Mouse (Mus musculus): Measurements from ENCODE around the gene Kbtbd13. TPM values are rescaled to one million over a fixed set of nuclear protein-coding genes. Genes with fewer than 3 reads are reported as not detected.

Kbtbd13 gene
- polyA plus RNA-seq, 1 experiment from 2014 or later: 2.2 TPM

DNA sequence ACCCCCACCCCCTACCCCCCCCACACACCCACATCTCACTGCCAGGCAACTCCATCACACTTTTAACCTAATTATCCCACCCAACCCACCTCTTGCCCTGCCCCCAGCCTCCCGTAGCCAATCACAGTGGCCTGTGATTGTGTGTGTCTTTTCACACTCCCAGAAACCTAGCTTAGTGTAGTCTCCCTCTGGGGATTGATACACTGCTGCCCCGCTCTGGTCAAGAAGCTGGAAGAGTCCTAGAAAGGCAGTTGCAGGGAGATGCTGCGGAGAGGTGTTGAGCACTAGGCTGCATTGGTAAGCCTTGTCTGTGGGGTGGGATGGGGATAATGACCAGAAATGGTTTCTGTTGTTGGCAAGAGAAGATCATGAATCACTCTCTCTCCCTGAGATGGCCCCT is 26.3 kb upstream of the Kbtbd13 start:
- Histone ChIP-seq H3K4me1 (no peaks in the 10 kb centered on the region), H3K4me3 (replicated peaks) (no peak overlapping the region), H3K4me2 (no peak overlapping the region), H3K27ac (no peak overlapping the region), H3K9me3 (replicated peaks) (no peaks in the 10 kb centered on the region), H3K36me3 (no peaks in the 10 kb centered on the region), H3K9ac (no peak overlapping the region), H3K27me3 (no peaks in the 10 kb centered on the region)
- 26% methylated on average over 3 of the region's 3 CpGs for WGBS
- no peak for ATAC-seq (replicated peaks; ENCODE audit: low FRiP score)

DNA sequence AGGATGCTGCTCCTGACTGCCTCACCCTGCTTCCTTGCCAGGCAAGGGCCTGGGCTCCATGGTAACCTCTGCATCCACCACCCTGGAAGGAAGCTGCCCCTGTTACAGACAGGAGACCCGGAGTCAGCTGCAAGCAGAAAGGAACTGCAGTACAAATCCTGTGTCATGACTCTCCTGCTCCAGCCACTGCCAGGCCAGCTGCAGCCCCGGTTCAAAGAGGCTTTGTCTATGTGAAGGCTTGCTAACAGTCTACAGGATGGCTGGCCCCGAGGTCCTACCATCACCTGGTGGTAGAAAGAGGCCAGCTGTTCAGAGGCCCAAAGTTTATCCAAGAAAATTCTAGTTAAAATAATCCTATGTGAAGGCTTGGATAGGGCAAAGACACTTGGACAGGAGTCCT is 19.9 kb upstream of the Kbtbd13 start:
- H3K4me1 ChIP-seq: no peaks in the 10 kb centered on the region
- no peaks in the 10 kb centered on the region for H3K9me3 ChIP-seq (replicated peaks)
- H3K27ac ChIP-seq: no peak overlapping the region
- H3K36me3 ChIP-seq: 0 out of 2 replicates have a peak, but pooled peaks cover 8% of the 10 kb centered on the region
- WGBS: 69% methylated on average over 3 of the region's 3 CpGs
- H3K4me3 ChIP-seq (replicated peaks): no peak overlapping the region
- no peaks in the 10 kb centered on the region for H3K27me3 ChIP-seq
- no peak overlapping the region for H3K9ac ChIP-seq
- no peak for ATAC-seq (replicated peaks; ENCODE audit: low FRiP score)
- H3K4me2 ChIP-seq: no peak overlapping the region

DNA sequence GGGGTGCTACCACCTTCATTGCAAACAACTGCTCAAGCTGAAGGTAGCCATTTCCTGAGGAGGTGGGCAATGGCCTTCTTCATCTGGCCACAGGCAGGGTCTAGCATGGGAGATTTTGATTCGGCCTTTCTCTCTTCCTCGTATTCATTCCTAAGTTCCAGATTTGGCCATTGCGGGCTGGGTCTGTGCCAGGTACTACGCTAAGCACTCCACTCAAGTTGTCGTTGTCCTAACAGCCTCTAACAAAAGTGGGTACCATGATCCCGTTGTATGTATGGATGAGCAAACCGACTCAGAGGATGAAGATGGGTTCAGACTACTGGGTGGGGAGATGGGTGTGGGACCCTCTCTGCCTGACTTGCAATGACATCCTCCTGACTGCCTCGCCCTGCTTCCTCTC is 18.9 kb upstream of the Kbtbd13 start:
- 92% methylated on average over 8 of the region's 8 CpGs for WGBS
- Histone ChIP-seq H3K27me3 (no peaks in the 10 kb centered on the region), H3K27ac (no peak overlapping the region), H3K9ac (no peak overlapping the region), H3K4me3 (replicated peaks) (no peak overlapping the region), H3K4me2 (no peak overlapping the region), H3K4me1 (no peaks in the 10 kb centered on the region), H3K9me3 (replicated peaks) (no peaks in the 10 kb centered on the region), H3K36me3 (0 out of 2 replicates have a peak, but pooled peaks cover 8% of the 10 kb centered on the region)
- ATAC-seq (replicated peaks; ENCODE audit: low FRiP score): no peak

DNA sequence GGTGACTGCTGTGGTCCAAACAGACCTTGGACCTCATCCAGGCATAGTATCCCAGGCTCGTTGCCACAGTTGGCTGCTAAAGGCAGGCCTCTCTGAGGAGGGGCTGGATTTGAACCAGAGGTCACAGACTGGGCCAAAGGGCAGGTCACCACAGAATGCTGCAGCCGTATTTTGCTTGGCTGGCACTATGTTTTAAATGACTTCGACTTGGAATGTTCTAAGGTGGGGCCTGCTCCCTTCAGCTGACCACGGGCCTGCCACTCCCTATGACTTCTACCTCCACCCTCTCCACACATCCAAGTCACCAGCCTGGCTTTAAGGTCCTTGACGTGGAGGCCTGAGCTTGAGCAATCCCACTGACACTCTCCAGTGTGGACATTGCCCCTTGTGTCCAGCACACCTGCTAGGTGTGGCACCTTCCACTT is 17.4 kb upstream of the Kbtbd13 start:
- 50% methylated on average over 5 of the region's 5 CpGs for WGBS
- no peak overlapping the region for H3K27ac ChIP-seq
- ATAC-seq (replicated peaks; ENCODE audit: low FRiP score): no peak
- H3K36me3 ChIP-seq: 0 out of 2 replicates have a peak, but pooled peaks cover 8% of the 10 kb centered on the region
- no peak overlapping the region for H3K9ac ChIP-seq
- no peaks in the 10 kb centered on the region for H3K27me3 ChIP-seq
- H3K4me2 ChIP-seq: no peak overlapping the region
- H3K9me3 ChIP-seq (replicated peaks): no peaks in the 10 kb centered on the region
- no peak overlapping the region for H3K4me3 ChIP-seq (replicated peaks)
- H3K4me1 ChIP-seq: no peaks in the 10 kb centered on the region

DNA sequence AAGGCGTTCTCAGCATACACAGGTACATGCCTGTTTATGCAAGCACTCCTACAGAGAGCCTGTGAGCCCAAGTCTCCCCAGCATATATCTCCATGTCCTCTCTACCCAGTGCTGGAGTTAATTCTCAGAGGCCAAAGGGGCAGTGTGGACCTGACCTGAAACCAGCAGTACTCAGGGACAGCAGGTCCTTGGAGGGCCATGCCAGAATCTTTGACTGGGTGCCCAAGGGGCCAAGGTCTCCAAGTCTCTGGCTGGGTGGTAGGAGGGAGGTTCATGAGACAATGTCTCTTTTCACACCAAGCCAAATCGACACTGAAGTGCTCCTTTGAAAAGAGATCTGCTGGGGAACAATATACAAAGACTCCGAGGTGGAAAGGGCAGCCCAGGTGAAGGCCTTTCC is 16.4 kb upstream of the Kbtbd13 start:
- Histone ChIP-seq H3K4me3 (replicated peaks) (no peak overlapping the region), H3K9ac (no peak overlapping the region), H3K4me1 (no peaks in the 10 kb centered on the region), H3K4me2 (no peak overlapping the region), H3K9me3 (replicated peaks) (no peaks in the 10 kb centered on the region), H3K36me3 (0 out of 2 replicates have a peak, but pooled peaks cover 8% of the 10 kb centered on the region), H3K27ac (no peak overlapping the region), H3K27me3 (no peaks in the 10 kb centered on the region)
- no peak for ATAC-seq (replicated peaks; ENCODE audit: low FRiP score)
- 71% methylated on average over 3 of the region's 3 CpGs for WGBS

DNA sequence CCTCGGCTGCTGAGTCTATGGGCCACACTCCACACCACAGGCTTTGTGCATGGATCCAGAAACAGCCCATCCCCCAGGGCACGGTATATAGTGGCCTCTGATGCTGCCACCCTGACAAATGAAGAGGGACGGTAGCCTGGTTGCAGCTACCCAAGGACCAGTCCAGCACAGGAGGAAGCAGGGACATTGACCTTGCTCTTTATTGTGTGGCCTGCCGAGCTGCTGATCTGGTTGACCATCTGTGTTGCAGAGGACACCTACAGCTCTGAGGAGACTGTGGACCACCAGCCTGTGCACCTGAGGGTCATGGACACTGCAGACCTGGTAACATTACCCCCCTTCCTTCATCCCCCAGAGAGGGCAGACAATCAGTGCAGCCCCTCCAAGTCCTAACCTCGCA is 15.9 kb upstream of the Kbtbd13 start:
- Histone ChIP-seq H3K9ac (no peak overlapping the region), H3K4me1 (no peaks in the 10 kb centered on the region), H3K27me3 (no peaks in the 10 kb centered on the region), H3K27ac (no peak overlapping the region), H3K9me3 (replicated peaks) (no peaks in the 10 kb centered on the region), H3K36me3 (0 out of 2 replicates have a peak, but pooled peaks cover 8% of the 10 kb centered on the region), H3K4me3 (replicated peaks) (no peak overlapping the region), H3K4me2 (no peak overlapping the region)
- WGBS: 85% methylated on average over 5 of the region's 5 CpGs
- ATAC-seq (replicated peaks; ENCODE audit: low FRiP score): no peak

DNA sequence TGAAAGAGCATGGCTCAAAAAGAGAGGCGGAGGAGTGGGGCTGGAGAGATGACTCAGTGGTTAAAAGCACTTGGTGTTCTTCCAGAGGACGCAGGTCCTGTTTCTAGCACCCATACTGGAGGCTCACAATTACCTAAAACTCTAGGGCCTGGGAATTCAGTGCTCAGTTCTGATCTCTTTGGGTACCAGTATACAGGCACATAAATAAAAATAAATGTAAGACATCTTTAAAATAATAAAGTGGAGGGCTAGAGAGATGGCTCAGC is 13.7 kb upstream of the Kbtbd13 start:
- no peaks in the 10 kb centered on the region for H3K27me3 ChIP-seq
- no peak overlapping the region for H3K27ac ChIP-seq
- H3K4me2 ChIP-seq: no peak overlapping the region
- ATAC-seq (replicated peaks; ENCODE audit: low FRiP score): no peak
- WGBS: 93% methylated on average over 2 of the region's 2 CpGs
- no peaks in the 10 kb centered on the region for H3K36me3 ChIP-seq
- no peak overlapping the region for H3K9ac ChIP-seq
- no peaks in the 10 kb centered on the region for H3K9me3 ChIP-seq (replicated peaks)
- H3K4me3 ChIP-seq (replicated peaks): no peak overlapping the region
- no peaks in the 10 kb centered on the region for H3K4me1 ChIP-seq

DNA sequence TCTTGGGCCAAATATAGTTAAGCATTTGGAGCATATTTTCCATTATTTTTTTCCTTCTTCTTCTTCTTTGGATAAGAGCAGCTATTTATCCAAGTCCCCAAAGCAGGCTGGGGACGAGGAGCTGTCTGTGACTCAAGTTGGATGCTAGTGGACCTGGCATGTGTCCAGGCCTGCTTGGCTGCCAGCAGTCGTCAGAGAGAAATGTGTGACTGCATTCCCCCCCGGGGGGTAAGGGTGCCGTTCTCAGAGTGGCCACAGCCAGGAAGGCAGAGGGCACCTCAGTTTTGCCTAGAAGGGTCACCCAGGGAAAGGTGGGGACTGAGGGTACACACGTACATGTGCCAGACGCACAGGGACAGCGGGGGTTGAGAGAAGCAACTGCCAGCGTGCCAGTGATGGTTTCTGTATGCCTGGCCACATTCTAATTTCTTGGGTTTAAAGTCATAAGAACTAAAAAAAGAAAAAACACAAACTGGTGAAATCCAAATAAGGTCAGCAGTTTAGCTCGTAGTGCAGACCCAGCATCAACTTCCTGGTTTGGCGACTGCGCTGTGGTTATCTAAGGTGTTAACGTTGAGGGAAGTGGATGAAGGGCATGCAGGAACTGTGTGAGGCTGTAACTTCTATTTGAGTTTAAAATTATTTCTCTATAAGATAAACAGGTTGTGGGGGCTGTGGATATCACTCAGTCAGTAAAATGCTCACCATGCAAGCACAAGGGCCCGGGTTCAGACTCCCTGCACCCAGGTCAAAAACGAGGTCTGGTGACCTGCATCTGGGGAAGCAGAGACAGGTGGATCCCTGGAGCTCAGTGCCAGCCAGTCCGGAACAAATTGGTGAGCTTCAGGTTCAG is 13.1 kb upstream of the Kbtbd13 start:
- no peak for ATAC-seq (replicated peaks; ENCODE audit: low FRiP score)
- no peaks in the 10 kb centered on the region for H3K4me1 ChIP-seq
- H3K27me3 ChIP-seq: no peaks in the 10 kb centered on the region
- H3K9me3 ChIP-seq (replicated peaks): no peaks in the 10 kb centered on the region
- H3K27ac ChIP-seq: no peak overlapping the region
- H3K4me2 ChIP-seq: no peak overlapping the region
- 71% methylated on average over 15 of the region's 15 CpGs for WGBS
- H3K4me3 ChIP-seq (replicated peaks): no peak overlapping the region
- no peak overlapping the region for H3K9ac ChIP-seq
- H3K36me3 ChIP-seq: no peaks in the 10 kb centered on the region

DNA sequence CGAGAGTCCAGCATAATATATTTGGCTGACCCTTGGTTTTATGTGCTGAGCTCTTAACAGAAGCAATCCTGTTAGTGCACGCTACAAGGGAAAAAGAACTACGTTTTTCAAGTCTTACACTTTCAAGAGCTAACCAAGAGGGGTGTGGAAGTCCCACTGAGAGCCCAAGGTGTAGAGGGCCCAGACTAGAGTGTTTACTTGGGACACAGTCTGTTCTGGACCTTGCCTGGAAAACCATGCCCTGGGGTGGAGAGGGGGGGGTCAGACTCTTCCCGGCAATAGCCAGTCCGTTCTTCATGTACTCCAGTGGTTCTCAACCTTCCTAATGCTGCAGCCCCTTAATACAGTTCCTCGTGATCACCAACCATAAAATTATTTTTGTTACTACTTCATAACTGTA is 8.5 kb upstream of the Kbtbd13 start:
- Histone ChIP-seq H3K4me1 (peaks cover 17% of the 10 kb centered on the region), H3K9ac (no peak overlapping the region), H3K27ac (no peak overlapping the region), H3K4me3 (replicated peaks) (no peak overlapping the region), H3K9me3 (replicated peaks) (no peaks in the 10 kb centered on the region), H3K4me2 (0 out of 2 replicates have a peak overlapping the region, but pooled peaks have one; percentile 3), H3K36me3 (no peaks in the 10 kb centered on the region), H3K27me3 (no peaks in the 10 kb centered on the region)
- WGBS: 90% methylated on average over 6 of the region's 6 CpGs
- no peak for ATAC-seq (replicated peaks; ENCODE audit: low FRiP score)

DNA sequence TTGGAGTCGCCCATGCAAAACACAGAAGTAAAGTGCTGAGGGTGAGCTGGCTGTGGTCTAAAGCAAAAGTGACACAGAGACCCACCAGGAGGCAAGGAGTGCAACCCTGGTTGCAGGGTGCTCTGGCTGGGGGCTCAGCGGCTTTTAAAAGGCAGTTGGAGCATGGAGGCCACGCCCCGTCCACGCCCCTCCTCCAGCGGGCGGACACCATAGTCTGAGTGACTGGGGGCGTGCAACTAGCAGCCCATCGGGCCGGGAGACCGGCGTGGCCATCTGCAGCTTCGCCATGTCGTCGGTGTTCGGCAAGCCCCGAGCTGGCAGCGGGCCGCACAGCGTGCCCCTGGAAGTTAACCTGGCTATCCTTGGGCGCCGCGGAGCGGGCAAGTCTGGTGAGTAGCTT is 6.8 kb upstream of the Kbtbd13 start, which contains the start of gene Rasl12:
Rasl12 (plus strand) TSS at position 228 of the 400 bp plus-strand sequence.
- no peak within 1 kb of the TSS for H3K27ac ChIP-seq
- WGBS: 1% methylated on average over 24 of the region's 24 CpGs
- H3K27me3 ChIP-seq: 0 out of 2 replicates have a peak, but pooled peaks cover under 1% of the 10 kb centered on the region

DNA sequence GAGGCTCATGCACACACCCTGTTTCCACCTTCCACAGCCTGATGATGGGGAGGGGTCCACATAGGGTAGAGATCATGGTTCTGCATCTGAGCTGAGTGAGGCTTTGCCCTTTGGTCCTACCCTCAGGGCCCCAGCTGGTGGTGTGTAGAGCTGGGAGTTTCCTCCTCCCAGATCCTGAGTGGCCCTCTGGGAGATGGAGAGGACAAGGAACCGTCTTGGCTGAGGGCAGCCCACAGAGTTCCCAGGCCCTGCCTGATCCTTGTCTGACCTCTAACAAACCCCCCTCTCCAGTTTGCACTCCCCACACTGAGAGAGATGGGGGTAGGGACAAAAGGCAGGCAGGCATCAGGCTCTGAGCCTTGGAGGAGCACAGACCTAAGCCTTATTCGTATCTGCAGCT is 2.9 kb upstream of the Kbtbd13 start:
- H3K36me3 ChIP-seq: no peaks in the 10 kb centered on the region
- H3K4me1 ChIP-seq: peaks cover 31% of the 10 kb centered on the region
- no peak for ATAC-seq (replicated peaks; ENCODE audit: low FRiP score)
- H3K9ac ChIP-seq: no peak overlapping the region
- H3K4me3 ChIP-seq (replicated peaks): no peak overlapping the region
- no peak overlapping the region for H3K4me2 ChIP-seq
- H3K9me3 ChIP-seq (replicated peaks): no peaks in the 10 kb centered on the region
- H3K27ac ChIP-seq: 0 out of 2 replicates have a peak overlapping the region, but pooled peaks have one; percentile 14
- peaks cover 36% of the 10 kb centered on the region for H3K27me3 ChIP-seq
- WGBS: 55% methylated on average over 2 of the region's 2 CpGs

More for the DNA sequence above, 6.8 kb upstream of the Kbtbd13 start, which contains the start of gene Rasl12:
- H3K36me3 ChIP-seq: no peaks in the 10 kb centered on the region
- peak within 1 kb of the TSS; percentile 92 for H3K4me2 ChIP-seq
- peak within 1 kb of the TSS; percentile 59 for H3K4me3 ChIP-seq (replicated peaks)
- peaks cover 20% of the 10 kb centered on the region for H3K4me1 ChIP-seq
- H3K9me3 ChIP-seq (replicated peaks): no peaks in the 10 kb centered on the region
- peak within 1 kb of the TSS; percentile 48 for H3K9ac ChIP-seq
- peak; percentile 88 for ATAC-seq (replicated peaks; ENCODE audit: low FRiP score)

DNA sequence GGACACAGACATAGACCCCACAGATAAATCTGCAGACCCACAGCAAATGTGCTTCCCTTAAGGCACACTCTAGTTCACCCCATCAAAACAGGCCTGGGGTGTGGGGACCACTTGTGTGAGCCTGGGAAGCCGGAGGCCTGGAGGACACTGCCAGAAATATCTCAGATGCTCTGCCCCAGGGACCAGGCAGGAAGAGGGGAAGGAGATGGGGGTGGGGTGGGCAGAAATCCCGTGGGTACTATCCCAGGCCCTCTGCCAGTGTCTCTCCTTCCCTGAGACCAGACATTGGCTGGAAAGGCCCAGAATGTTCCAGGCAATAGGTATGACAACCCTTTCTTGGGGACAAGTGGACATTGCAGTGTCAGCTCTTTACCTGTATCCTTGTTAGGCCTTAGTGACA is 2.2 kb upstream of the Kbtbd13 start:
- Histone ChIP-seq H3K9me3 (replicated peaks) (no peaks in the 10 kb centered on the region), H3K36me3 (no peaks in the 10 kb centered on the region), H3K4me1 (peaks cover 23% of the 10 kb centered on the region), H3K4me2 (no peak overlapping the region), H3K27ac (peak overlapping the region; percentile 14; the same call in 1 of the 2 replicates), H3K9ac (no peak overlapping the region), H3K4me3 (replicated peaks) (no peak overlapping the region), H3K27me3 (peaks cover 36% of the 10 kb centered on the region)
- 43% methylated on average over 2 of the region's 2 CpGs for WGBS
- no peak for ATAC-seq (replicated peaks; ENCODE audit: low FRiP score)
